Mouse (Mus musculus) adrenal gland, adult 18-20 months (tissue): ENCODE measurements around the gene Itpk1. TPM values are rescaled to one million over a fixed set of nuclear protein-coding genes. Genes with fewer than 3 reads are reported as not detected.
"Not testable (repeated sequence)": the region's sequence is repeated elsewhere in the genome, so short reads cannot be mapped to it uniquely, and the experiment has no call there.

ENCODE experiments used
- DNase-seq, 2 experiments: peaks; one replicate each; pipeline ENCODE4 v3.0.0; 2021 to 2022; ENCODE audit warnings: low spot score in 2 of 2
- total RNA-seq, 2 experiments: library from RNA; stranded (reverse); gene quantifications; 1 replicate in 1 of 2; 2 replicates in 1 of 2; pipeline ENCODE4 v1.2.3; 2021

Itpk1 gene
- total RNA-seq, 2 experiments from 2014 or later = 49.7 to 156 TPM

DNA sequence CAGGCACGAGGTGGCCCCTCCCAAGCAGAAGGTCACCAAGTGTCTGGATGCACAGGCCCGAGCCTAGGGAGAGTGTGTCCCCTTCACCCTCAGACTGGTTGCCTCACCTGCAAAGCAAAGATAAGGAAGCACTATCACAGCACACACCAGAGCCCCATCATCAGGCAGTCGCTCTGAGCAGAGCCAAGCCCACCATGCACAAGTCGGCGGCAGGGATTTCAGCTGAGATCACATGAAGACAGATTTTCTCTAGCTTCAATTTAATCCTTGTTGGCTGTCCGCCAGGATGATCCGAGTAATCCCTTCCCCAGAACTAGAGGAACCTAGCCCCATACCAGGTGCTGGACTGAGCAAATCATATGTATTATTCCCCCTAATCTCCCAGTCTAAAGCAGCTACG lies 73.0 kb downstream of the Itpk1 start:
- no peak for DNase-seq

GRCm38 (mm10) chr12:102630471-102630870 lies 74.3 kb downstream of the Itpk1 start:
- not testable (repeated sequence) for DNase-seq

GRCm38 (mm10) chr12:102628221-102628620 lies 76.5 kb downstream of the Itpk1 start:
- DNase-seq = no peak

DNA sequence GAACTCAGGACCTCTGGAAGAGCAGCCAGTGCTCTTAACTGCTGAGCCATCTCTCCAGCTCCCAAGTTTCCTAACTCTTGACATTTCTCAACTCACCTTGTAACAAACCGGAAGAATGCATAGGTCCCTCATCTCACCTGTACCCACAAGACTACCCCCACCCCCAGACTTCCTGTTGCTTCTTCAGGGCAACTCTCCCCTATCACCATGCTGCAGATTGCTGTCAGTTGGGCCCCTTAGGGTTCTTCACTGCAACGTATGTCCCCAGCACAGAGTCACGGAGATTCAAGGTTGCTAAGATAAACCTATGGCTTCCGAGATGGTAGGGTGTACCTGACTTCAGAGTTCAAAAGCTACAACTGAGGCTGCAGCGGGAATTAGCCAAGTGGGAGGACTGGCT lies 77.2 kb downstream of the Itpk1 start:
- no peak for DNase-seq

DNA sequence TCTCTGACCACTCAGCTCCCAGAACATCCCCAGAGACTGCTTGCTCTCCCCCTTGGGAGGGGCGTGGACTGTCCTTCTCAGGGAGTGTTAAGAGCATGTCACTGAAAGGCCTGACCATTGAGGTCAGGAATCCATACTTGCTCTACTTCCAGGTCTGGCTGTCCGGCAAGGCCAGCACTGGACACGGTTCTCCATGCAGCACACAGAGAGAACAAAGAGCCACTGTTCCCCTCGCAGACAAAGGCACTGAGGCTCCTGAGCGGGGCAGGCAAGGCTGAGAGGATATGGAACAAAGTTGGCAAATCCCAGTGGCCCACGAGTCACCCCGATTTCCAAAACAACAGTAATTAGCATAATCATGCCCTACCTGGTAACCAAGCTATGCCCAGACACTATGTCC lies 77.9 kb downstream of the Itpk1 start:
- no peak for DNase-seq

GRCm38 (mm10) chr12:102625717-102626116 lies 79.0 kb downstream of the Itpk1 start:
- DNase-seq = no peak

DNA sequence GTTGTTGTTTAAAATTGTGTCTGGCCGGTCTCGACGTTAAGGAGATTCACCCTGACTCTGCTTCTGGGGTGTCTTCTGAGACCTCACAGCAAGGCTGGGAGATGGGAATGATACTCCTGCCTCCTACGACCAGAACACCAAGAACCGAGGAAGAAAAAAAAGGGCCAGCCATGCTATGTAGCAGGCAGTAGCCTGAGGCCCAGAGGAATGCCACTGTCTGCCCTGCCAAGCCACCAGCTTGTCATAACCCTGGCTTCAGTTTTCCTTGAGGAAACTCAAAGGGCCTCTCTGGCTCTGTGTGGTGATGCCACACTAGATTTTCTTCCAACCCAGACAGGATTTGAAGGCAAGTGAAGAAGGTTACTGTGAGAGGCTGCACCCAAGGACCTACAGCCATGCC lies 79.6 kb downstream of the Itpk1 start:
- DNase-seq = no peak

DNA sequence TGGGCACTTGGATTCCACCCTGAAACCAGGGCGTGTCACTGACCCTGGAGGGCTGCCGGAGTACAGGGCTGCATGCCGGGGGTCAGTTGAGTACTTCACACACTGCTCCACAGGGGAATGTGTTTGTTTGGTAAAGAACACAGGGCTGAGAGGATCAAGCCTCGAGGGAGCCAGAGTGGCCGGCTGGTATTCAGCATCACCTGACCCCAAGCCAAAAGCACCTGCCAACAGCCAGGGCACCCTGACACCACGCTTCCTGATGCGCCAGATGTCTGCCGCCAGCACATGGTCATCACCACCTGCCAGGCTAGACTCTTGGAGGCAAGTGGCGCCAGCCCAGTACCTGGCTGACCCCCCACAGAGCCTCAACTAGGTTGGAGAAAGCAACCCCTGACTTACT lies 80.9 kb downstream of the Itpk1 start:
- DNase-seq = no peak

DNA sequence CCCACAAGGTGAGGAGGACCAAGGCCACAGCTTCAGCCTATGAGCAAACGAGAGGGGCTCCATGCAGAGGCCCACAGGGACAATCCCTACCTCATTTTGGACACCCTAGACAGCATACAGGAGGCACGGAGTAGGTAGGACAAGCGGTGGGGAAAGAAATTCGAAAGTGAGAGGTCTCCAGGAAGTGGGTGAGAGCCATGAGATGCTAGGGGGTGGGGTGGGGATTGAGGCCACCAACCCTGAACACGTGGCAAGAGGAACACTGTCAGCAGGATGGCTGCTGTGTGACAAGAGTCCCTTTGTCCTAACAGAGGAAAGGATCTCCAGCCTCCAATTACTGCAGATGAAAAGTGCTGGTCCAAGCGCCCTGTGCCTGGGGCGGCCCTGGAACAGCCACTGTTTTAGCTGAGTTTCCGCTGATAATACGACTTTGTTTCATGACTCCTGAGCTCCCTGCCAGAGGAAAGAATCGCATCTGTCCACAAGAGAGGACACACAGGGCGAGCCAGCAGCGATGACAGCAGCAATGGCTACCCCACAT lies 82.4 kb downstream of the Itpk1 start:
- no peak for DNase-seq

DNA sequence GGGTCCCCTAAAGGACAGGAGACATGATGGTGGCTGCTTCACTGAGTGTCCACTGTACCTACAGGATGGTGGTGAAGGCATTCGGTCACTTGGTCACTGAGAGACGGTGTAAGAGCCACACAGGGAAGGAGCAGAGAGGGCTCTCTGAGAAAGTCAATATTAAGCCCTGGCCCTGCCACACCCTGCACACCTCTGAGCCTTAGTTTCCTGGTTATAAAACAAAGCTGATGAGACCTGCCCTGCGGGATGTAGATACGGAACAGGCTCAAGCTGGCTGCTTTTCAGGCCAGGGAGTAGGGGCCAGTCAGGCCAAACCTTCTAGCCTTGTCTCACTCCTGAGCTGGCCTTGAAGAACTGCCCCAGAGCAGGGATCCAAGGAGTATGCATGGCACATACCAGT lies 82.9 kb downstream of the Itpk1 start:
- DNase-seq = no peak

DNA sequence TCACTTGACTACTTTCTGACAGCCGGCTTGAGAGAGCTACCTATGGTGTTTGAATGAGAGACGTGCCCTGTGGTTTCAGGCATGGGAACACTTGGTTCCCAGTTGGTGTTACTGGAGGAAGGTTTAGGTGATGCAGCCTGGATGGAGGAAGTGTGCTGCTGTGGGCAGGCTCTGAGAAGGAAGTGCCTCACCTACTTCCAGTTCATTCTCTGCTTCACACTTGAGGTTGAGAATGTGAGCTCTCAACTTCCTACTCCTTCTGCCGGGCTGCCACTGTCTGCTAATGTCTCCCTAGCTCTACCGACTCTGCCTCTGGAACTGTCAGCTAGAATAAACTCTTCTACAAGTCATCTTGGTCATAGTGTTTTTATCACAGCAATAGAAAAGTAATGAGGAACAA lies 83.5 kb downstream of the Itpk1 start:
- DNase-seq = no peak

DNA sequence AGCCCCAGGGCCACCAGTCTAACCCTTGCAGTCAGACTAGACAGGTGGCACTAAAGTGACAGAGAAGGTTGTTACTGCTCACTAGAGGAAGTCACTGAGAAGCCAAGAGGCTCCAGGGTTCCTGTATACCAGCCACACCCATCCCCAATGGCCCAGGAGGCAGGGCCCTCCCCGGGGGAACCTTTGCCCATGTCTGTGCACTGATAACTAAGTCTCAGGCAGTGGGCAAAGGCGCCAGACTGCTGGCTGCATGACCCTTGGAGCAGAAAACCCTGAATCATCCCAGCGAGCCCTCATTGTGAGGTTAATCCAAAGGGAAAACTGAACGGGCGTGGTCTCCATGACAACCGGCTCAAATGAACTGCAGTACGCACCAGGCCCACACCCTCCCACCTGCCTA lies 84.8 kb downstream of the Itpk1 start:
- no peak for DNase-seq

DNA sequence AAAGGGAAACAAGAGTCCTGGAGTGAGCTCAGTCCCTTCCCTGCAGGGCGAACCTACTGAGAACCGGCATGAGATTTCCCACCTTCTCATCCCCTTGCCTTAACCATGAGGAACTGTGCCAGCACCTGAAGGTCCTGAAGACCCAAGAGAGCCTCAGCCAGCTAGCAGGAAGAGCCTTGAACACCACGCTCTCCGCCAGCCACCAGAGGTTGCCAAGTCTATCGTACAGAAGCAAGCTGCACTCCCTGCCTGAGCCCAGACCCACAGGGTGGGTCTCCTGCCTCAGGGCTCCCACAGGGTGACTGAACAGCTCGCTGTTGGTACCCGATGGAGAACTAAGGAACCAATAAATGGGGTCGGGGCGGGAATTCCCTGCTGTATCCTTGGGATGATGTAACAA lies 86.6 kb downstream of the Itpk1 start:
- no peak for DNase-seq

DNA sequence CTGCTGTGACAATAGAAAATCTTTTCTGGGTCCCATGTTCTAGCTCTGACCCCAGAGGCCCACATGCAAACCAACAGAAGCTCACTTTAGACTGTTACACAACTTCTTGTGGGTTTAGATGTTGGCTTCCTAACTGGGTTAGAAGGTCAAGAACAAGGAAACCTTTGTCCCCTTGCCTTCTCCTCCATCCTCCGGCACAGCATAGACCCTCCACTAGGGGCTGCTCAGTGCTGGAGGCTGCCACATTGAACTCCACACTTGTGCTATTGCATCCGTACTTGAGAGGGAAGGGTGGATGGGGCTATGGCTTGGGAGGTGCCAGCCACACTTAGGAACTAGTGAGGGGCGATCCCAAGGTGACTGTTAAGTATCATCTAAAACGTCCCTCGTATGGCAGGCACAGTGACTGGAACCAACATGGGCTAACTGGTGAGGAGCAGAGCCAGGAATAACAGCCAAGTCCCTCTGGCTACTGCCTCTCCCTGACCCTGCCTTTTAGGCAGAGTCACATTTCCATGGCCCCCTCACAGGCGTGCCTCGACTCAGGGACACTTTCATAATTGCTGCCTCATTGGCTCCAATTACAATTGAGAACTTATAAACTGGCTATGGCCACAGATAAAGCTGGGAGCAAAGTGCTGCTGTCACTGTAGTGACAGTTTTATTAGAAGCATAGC lies 87.7 kb downstream of the Itpk1 start:
- no peak for DNase-seq

DNA sequence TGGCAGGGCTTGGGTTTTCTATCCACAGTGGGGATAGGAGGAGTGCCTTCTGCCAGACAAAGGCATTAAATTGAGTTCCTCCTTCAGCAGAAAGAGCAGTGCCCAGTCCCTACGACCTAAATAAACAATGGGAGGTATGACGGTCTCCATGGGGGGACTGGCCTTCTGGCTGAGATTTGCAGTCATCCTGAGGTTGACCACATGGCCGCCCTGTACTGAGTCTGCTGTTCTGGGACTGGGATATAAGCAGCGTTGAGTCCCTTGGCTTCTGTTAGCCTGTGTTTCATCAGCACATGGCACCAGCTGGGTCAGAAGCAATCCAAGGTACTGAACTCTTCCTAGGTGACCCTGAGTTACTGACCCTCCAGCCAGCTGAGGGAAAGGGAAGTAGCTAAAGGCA lies 88.5 kb downstream of the Itpk1 start:
- no peak for DNase-seq

- no peak for DNase-seq
These were observed 91.3 kb downstream of the Itpk1 start for GRCm38 (mm10) chr12:102613411-102613810.

- DNase-seq = no peak
These were observed 92.3 kb downstream of the Itpk1 start for GRCm38 (mm10) chr12:102612431-102612830.

- no peak for DNase-seq
These were observed 93.8 kb downstream of the Itpk1 start for GRCm38 (mm10) chr12:102610927-102611326.

GRCm38 (mm10) chr12:102607808-102608517 lies 96.8 kb downstream of the Itpk1 start:
- DNase-seq = no peak

GRCm38 (mm10) chr12:102607066-102607465 lies 97.7 kb downstream of the Itpk1 start:
- no peak for DNase-seq

DNA sequence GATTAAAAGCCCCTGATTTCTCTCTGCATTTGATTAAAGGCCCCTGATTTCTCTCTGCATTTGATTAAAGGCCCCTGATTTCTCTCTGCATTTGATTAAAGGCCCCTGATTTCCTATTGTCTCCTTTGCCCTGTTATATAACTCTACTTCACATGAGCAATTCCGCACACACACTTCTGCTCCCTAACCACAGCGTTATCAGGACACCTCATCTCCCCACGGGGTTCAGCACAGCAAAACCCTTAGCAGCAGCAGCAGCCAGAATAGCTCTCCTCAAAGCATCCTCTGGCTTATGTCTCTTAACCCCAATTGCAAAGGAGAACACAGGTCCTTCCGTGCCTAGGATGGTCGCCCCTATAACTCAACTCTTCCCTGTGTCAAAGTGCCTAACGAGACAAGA lies 99.1 kb downstream of the Itpk1 start:
- no peak for DNase-seq

DNA sequence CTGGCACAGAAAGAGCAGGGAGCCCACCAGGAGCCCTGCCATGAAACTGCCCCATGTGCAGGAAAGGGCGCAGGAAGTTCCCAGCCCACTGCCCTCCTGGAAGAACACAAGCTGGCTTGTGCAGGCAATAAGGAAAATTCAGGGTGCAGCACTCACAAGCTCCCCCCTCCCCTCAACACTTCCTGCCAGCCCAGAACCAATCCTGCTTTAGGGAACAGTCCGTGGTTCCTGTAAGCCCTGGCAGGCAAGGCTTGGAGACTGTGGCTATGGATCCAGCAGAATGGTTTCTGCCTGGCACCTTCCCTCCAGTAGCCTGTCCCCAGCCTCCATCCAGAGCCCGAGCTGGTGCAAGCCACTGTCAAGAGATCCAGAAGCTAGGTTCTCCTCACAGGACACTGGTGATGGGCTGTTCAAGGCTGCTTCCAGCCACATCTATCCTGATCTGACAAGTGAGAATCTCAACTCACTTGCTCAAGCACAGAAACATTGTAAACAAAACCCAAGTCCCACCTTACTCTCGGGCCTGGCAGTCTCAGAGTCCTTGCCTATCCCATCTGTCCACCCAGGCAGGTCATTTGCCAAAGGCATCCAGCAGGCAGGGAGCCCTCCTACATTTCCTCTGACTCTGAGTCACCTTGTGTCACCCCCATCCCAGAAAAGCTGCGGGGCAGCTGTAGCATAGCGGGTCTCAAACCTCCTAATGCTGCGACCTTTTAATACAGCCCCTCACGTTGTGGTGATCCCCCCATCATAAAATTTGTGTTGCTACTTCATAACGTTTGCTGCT lies 102.3 kb downstream of the Itpk1 start:
- no peak for DNase-seq
